Mouse (Mus musculus) urinary bladder, postnatal 14 days (tissue): ENCODE data around the gene Itga2b.
"Not testable (repeated sequence)": the region's sequence is repeated elsewhere in the genome, so short reads cannot be mapped to it uniquely, and the experiment has no call there.

Experiments
- DNase-seq: peaks from one replicate; pipeline ENCODE4 v3.0.0; 2021; ENCODE audit warnings: low spot score

Itga2b gene

DNA sequence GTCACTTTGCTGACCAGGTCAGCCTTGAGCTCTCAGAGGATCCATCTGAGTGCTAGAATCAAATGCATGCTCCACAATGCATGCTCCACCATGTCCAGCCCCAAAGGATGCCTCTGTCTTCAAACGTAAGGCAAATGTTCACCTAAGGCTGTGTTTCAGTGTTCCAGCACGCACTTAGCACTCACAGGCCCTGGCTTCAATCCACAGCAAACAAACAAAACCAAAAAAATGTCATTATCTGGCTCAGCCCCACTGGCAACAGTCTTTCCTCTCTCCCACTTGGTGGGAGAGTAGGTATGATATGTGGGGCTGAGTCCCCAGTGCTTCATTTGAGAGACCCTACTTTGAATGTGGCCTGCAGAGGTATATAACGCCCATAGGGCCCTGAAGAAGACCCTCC is 58.9 kb downstream of the Itga2b start:
- no peak for DNase-seq

- DNase-seq, result not testable (repeated sequence)
These were observed 59.6 kb downstream of the Itga2b start for GRCm38 (mm10) chr11:102410345-102410744.

GRCm38 (mm10) chr11:102409795-102410330 is 60.1 kb downstream of the Itga2b start:
- DNase-seq, result no peak

- DNase-seq, result no peak
These were observed 60.8 kb downstream of the Itga2b start for GRCm38 (mm10) chr11:102408888-102409794.

GRCm38 (mm10) chr11:102408344-102408876 is 61.5 kb downstream of the Itga2b start:
- DNase-seq, result peak; percentile 98

GRCm38 (mm10) chr11:102407834-102408215 is 62.1 kb downstream of the Itga2b start, which contains the start of gene Slc25a39:
Slc25a39 (minus strand) TSS chr11:102407946.
- DNase-seq, result no peak

DNA sequence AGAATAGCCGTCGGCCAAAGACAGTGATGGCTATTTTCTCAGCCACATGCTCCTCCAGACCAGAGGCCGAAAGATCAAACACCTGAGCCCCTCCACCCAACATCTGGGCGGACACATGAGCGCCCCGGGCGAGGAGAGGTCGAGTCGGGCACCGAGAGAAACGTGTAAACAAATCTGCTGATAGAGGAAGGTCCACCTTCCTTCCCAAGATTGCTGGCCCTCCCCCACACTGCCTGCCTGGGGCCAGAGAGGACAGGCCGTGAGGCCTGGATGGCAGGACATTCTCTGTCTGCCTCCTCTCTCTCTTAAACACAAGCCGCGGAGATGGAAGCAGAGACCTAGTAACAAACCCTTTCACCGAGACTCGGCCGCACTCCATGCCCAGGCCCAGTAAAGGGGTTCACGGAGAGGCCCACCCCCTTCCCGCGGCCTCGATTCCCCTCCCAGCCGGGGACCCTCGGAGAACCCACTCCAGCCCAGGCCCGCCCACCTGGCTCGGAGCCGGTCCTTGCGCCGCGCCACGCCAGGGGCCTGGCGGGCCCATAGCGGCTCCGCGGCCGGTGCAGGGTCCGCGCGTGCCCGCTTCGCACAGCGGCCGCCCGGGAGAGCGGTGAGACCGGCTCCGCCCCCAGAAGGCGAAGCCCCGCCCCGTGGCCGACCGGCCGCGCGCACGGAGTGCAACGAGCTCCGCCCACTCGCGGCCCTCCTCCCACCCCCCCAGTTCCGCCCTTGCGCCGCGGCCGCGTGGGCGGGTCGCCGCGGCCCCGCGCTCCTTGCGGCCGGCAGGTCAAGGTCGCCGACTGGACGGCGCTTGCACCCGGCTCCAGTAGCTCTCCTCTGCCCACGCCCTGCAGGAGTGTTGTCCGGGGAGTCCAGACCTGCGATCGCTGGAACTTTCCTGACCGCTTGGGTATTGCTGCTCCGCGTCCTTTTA is 62.8 kb downstream of the Itga2b start:
- DNase-seq, result peak; percentile 93

- no peak for DNase-seq
These were observed 63.5 kb downstream of the Itga2b start for GRCm38 (mm10) chr11:102406401-102406800.

- DNase-seq, result no peak
These were observed 64.2 kb downstream of the Itga2b start for GRCm38 (mm10) chr11:102405544-102406285.

GRCm38 (mm10) chr11:102404161-102405010 is 65.5 kb downstream of the Itga2b start:
- no peak for DNase-seq

GRCm38 (mm10) chr11:102403657-102404056 is 66.3 kb downstream of the Itga2b start:
- DNase-seq, result no peak
